Mouse (Mus musculus) liver, postnatal 0 days (tissue): ENCODE results near the gene Podn. TPM values are rescaled to one million over a fixed set of nuclear protein-coding genes. Genes with fewer than 3 reads are reported as not detected.

ENCODE experiments used
- ATAC-seq: fragments of 200-750 bp; cut with Nextera tagmentation; 2 replicates; pipeline ENCODE4 v1.8.0; 2017; ENCODE audit warnings: mild to moderate bottlenecking, moderate library complexity
- DNase-seq: peaks from one replicate; pipeline ENCODE4 v3.0.0-alpha.2; 2016
- H3K27ac ChIP-seq: fragments of 300-500 bp; sonication (generic); 2 replicates; pipeline ENCODE4 v1.5.1; 2014; ENCODE audit warnings: antibody characterized with exemption, moderate library complexity, mild to moderate bottlenecking, low read depth
- H3K27me3 ChIP-seq: fragments of 300-500 bp; sonication (generic); 2 replicates; pipeline ENCODE4 v1.6.1; 2014; ENCODE audit warnings: low read length, control low read depth, mixed read lengths; ENCODE audit not compliant: insufficient read depth
- H3K36me3 ChIP-seq: fragments of 300-500 bp; sonication (generic); replicated peaks from 2 replicates; pipeline ENCODE4 v1.6.1; 2014; ENCODE audit warnings: mild to moderate bottlenecking, control low read depth, low read length, moderate library complexity, mixed read lengths; ENCODE audit not compliant: insufficient read depth
- H3K4me1 ChIP-seq: fragments of 300-500 bp; sonication (generic); 2 replicates; pipeline ENCODE4 v1.6.1; 2014; ENCODE audit warnings: antibody characterized with exemption, mild to moderate bottlenecking, control low read depth; ENCODE audit not compliant: insufficient read depth
- H3K4me2 ChIP-seq: fragments of 300-500 bp; sonication (generic); 2 replicates; pipeline ENCODE4 v1.6.1; 2014; ENCODE audit warnings: low read depth, mild to moderate bottlenecking, low read length, moderate library complexity, mixed read lengths
- H3K4me3 ChIP-seq: fragments of 300-500 bp; sonication (generic); 2 replicates; pipeline ENCODE4 v1.5.1; 2014; ENCODE audit warnings: low read depth, low read length
- H3K9ac ChIP-seq: fragments of 300-500 bp; sonication (generic); replicated peaks from 2 replicates; pipeline ENCODE4 v1.6.1; 2014; ENCODE audit warnings: mild to moderate bottlenecking, moderate library complexity
- H3K9me3 ChIP-seq: fragments of 300-500 bp; sonication (generic); 2 replicates; pipeline ENCODE4 v1.6.1; 2016; ENCODE audit warnings: mild to moderate bottlenecking, control low read depth, low read length, mixed read lengths
- CTCF ChIP-seq: sonication (generic); IDR thresholded peaks from 2 replicates; pipeline ENCODE4 v1.5.1; 2016; ENCODE audit warnings: antibody characterized with exemption, low read depth
- EP300 ChIP-seq: IDR thresholded peaks from 2 replicates; pipeline ENCODE4 v1.6.1; 2016; ENCODE audit warnings: antibody characterized with exemption, low read depth, mild to moderate bottlenecking
- WGBS: fragments of 180-500 bp; shearing (Covaris S2); extraction: QIAGEN DNeasy Blood & Tissue Kit; methylation state at CpG from one replicate; pipeline ENCODE4 v1.1.7; 2014; ENCODE audit not compliant: insufficient replicate concordance; 5-methylcytosine and 5-hydroxymethylcytosine counted together
- polyA plus RNA-seq: library from polyadenylated mRNA; unstranded; fragments of >200 nt; fragmentation: Nextera tagmentation; extraction: Ambion mirVana; gene quantifications from 2 replicates; pipeline ENCODE4 v1.2.1, GENCODE M21; 2015

The Podn gene
- polyA plus RNA-seq, 1 experiment from 2014 or later, result 0.43 TPM

GRCm38 (mm10) chr4:108072086-108072485, 24.2 kb downstream of the Podn start:
- no peak for ATAC-seq
- Histone ChIP-seq H3K4me1 (peaks cover 14% of the 10 kb centered on the region), H3K27me3 (no peaks in the 10 kb centered on the region), H3K9ac (no peak overlapping the region), H3K4me3 (no peak overlapping the region), H3K27ac (no peak overlapping the region), H3K9me3 (no peaks in the 10 kb centered on the region), H3K36me3 (peaks cover 19% of the 10 kb centered on the region; the same call in 1 of the 2 replicates), H3K4me2 (no peak overlapping the region)
- 68% methylated on average over 3 of the region's 3 CpGs for WGBS
- no peak for DNase-seq
- TF ChIP-seq EP300, result no peak
- TF ChIP-seq CTCF, result no peak

GRCm38 (mm10) chr4:108071235-108071901, 24.9 kb downstream of the Podn start:
- WGBS, result 3% methylated on average over 26 of the region's 26 CpGs
- TF ChIP-seq CTCF (0 out of 2 replicates have a peak, but pooled peaks have one; percentile 6), EP300 (peak; percentile 12; the same call in 1 of the 2 replicates)
- Histone ChIP-seq H3K4me2 (peak overlapping the region; percentile 73), H3K27ac (peak overlapping the region; percentile 93), H3K9me3 (no peaks in the 10 kb centered on the region), H3K4me1 (peaks cover 14% of the 10 kb centered on the region), H3K36me3 (peaks cover 17% of the 10 kb centered on the region; the same call in 1 of the 2 replicates), H3K27me3 (no peaks in the 10 kb centered on the region), H3K4me3 (peak overlapping the region; percentile 60), H3K9ac (peak overlapping the region; percentile 72)
- DNase-seq, result peak; percentile 95
- ATAC-seq, result peak; percentile 77

GRCm38 (mm10) chr4:108070723-108071122, 25.5 kb downstream of the Podn start:
- H3K9ac ChIP-seq, result peak overlapping the region; percentile 72
- no peaks in the 10 kb centered on the region for H3K27me3 ChIP-seq
- ATAC-seq, result no peak
- peak overlapping the region; percentile 73 for H3K4me2 ChIP-seq
- 6% methylated on average over 8 of the region's 8 CpGs for WGBS
- DNase-seq, result no peak
- H3K9me3 ChIP-seq, result no peaks in the 10 kb centered on the region
- TF ChIP-seq CTCF (no peak), EP300 (no peak)
- H3K36me3 ChIP-seq, result peaks cover 17% of the 10 kb centered on the region; the same call in 1 of the 2 replicates
- peaks cover 14% of the 10 kb centered on the region for H3K4me1 ChIP-seq
- peak overlapping the region; percentile 60 for H3K4me3 ChIP-seq
- H3K27ac ChIP-seq, result peak overlapping the region; percentile 93

GRCm38 (mm10) chr4:108070286-108070685, 26.0 kb downstream of the Podn start:
- WGBS, result 40% methylated on average over 4 of the region's 4 CpGs
- no peak for TF ChIP-seq CTCF
- TF ChIP-seq EP300, result no peak
- Histone ChIP-seq H3K9ac (peak overlapping the region; percentile 72), H3K27me3 (no peaks in the 10 kb centered on the region), H3K4me2 (peak overlapping the region; percentile 73), H3K27ac (peak overlapping the region; percentile 93), H3K4me3 (peak overlapping the region; percentile 60), H3K9me3 (no peaks in the 10 kb centered on the region), H3K4me1 (peaks cover 17% of the 10 kb centered on the region), H3K36me3 (peaks cover 17% of the 10 kb centered on the region; the same call in 1 of the 2 replicates)
- DNase-seq, result no peak
- ATAC-seq, result no peak

- WGBS, result 58% methylated on average over 2 of the region's 2 CpGs
- no peaks in the 10 kb centered on the region for H3K9me3 ChIP-seq
- no peak for DNase-seq
- peak overlapping the region; percentile 72 for H3K9ac ChIP-seq
- H3K4me2 ChIP-seq, result peak overlapping the region; percentile 29
- H3K27ac ChIP-seq, result peak overlapping the region; percentile 93
- peak; percentile 81 for TF ChIP-seq EP300
- no peak for TF ChIP-seq CTCF
- peaks cover 20% of the 10 kb centered on the region for H3K4me1 ChIP-seq
- peak; percentile 28 for ATAC-seq
- no peaks in the 10 kb centered on the region for H3K27me3 ChIP-seq
- H3K4me3 ChIP-seq, result no peak overlapping the region
- H3K36me3 ChIP-seq, result peaks cover 22% of the 10 kb centered on the region
Observed at GRCm38 (mm10) chr4:108068081-108068480, 28.2 kb downstream of the Podn start.

DNA sequence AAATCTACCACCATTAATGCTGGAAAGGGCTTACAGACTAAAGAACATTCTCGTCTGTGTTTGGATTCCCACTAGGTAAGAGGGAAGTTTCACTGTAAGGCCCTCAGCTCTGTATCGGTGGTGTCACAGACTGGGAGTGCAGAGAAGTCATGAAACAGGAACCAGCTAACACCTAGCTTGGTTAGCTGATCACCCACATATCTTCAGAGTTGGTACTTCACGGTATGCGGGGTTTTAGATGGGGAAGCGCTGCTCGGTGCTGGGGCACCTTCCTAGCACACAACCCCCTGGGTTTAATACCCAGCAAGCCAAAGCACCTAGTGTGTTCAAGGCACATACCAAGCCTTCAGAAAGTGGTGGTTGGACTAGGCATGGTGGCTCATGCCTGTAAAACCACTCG, 29.0 kb downstream of the Podn start:
- ATAC-seq (no peak), DNase-seq (no peak)
- H3K9me3 ChIP-seq, result no peaks in the 10 kb centered on the region
- no peak overlapping the region for H3K4me3 ChIP-seq
- peaks cover 20% of the 10 kb centered on the region for H3K4me1 ChIP-seq
- WGBS, result 62% methylated on average over 7 of the region's 7 CpGs
- H3K27ac ChIP-seq, result peak overlapping the region; percentile 93
- TF ChIP-seq EP300, result no peak
- TF ChIP-seq CTCF, result no peak
- no peaks in the 10 kb centered on the region for H3K27me3 ChIP-seq
- H3K9ac ChIP-seq, result peak overlapping the region; percentile 72
- peaks cover 30% of the 10 kb centered on the region for H3K36me3 ChIP-seq
- peak overlapping the region; percentile 29; the same call in 1 of the 2 replicates for H3K4me2 ChIP-seq
